Mouse (Mus musculus): ENCODE data around the gene Kdm1b.

GRCm38 (mm10) chr13:47070329-47071080 is 27.2 kb downstream of the Kdm1b start:
- TF ChIP-seq CTCF (IDR thresholded peaks at IDR 0.05; ENCODE audit: control insufficient read depth, insufficient read depth, insufficient read length) (no peak), MAX (IDR thresholded peaks at IDR 0.05) (no peak), USF1 (IDR thresholded peaks at IDR 0.05; ENCODE audit: low read depth) (no peak), MYOD1 (IDR thresholded peaks at IDR 0.05; ENCODE audit: control insufficient read depth, insufficient read length, low read depth) (no peak), FOSL1 (IDR thresholded peaks at IDR 0.05; ENCODE audit: insufficient read depth, low read length, poor library complexity, severe bottlenecking) (no peak), MYOG (IDR thresholded peaks at IDR 0.05; ENCODE audit: control insufficient read depth, extremely low read depth, insufficient read length) (no peak)
